Mouse (Mus musculus) spleen, adult 2 months (tissue): ENCODE measurements around the gene Spp1.

Experiments
- CTCF ChIP-seq: fragments of 200-500 bp; IDR thresholded peaks from 2 replicates; pipeline ENCODE4 v1.5.1; 2011; ENCODE audit warnings: mild to moderate bottlenecking, inconsistent platforms; ENCODE audit not compliant: insufficient read depth, insufficient read length, insufficient replicate concordance; ENCODE audit errors: extremely low read depth
- POLR2A ChIP-seq: fragments of 200-500 bp; IDR thresholded peaks from 2 replicates; pipeline ENCODE4 v1.6.1; 2011; ENCODE audit warnings: low read depth, low read length, inconsistent platforms

DNA sequence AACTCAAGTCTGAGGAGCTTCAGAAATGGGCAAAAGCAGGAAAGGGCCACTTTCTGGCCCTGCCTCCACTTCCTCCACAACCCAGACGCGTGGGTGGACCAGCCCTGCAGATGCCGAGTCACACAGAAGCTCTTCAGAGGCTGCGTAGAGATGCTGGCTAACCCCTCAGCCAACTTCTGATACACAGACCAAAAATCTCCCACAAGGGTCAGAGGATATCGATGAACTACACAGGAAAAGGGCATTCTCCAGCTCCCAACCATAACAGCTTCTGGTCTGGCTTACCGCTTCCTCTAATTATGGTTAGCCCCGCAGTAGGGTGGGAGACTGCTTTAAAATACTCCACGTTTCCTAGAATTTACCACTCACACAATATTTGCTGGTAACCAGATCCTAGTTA, 9.0 kb upstream of the Spp1 start:
- no peak for TF ChIP-seq CTCF
- TF ChIP-seq POLR2A = no peak
